Comparison of ENCODE assay signal across 25 mouse cellular contexts in genomic region chr17:92185740-92186139, GRCm38 (mm10).
A peak's percentile ranks its signal among the peaks of the same experiment; 100 is the strongest.
DNase-seq lines count a peak whose midpoint lies in the region; ATAC-seq and TF ChIP-seq lines count a peak whose summit lies in the region.
"Had no signal": no experiment of that assay in that cellular context is flagged by ENCODE, and none has a peak within 500 bp of the region (broad histone marks: within the 10 kb centered on the region; RNA-seq: fewer than 3 reads in every experiment).

No protein-coding gene starts in this region.

- 37% methylated on average over 1 of the region's 1 CpGs for WGBS in hindbrain, postnatal 0 days
- 77% methylated on average over 1 of the region's 1 CpGs for WGBS in hindbrain, embryonic 14.5 days

- H3K4me1 ChIP-seq in hindbrain, postnatal 0 days (ENCODE audit: insufficient read depth, low read length): no peaks in the 10 kb centered on the region
- no peaks in the 10 kb centered on the region for H3K4me1 ChIP-seq in hindbrain, embryonic 14.5 days (replicated peaks; ENCODE audit: control insufficient read depth, insufficient read depth, low read length)
- H3K4me1 ChIP-seq: embryonic facial prominence, embryonic 10.5 days; embryonic facial prominence, embryonic 13.5 days; forebrain, embryonic 12.5 days; forebrain, embryonic 15.5 days; hindbrain, embryonic 12.5 days had no signal

- H3K9me3 ChIP-seq in hindbrain, postnatal 0 days (ENCODE audit: low read length): no peaks in the 10 kb centered on the region
- H3K9me3 ChIP-seq in hindbrain, embryonic 14.5 days (ENCODE audit: control insufficient read depth, low read length): no peaks in the 10 kb centered on the region
- H3K9me3 ChIP-seq: embryonic facial prominence, embryonic 10.5 days; embryonic facial prominence, embryonic 13.5 days; forebrain, embryonic 12.5 days; forebrain, embryonic 15.5 days; hindbrain, embryonic 12.5 days had no signal

- peak; percentile 67 to 71 for DNase-seq in cerebellum, postnatal 10 days
- DNase-seq in cerebellum, adult 8-10 months: no peak
- peak; percentile 1 for DNase-seq in hindbrain, postnatal 0 days (ENCODE audit: low spot score)
- DNase-seq in hindbrain, embryonic 14.5 days (ENCODE audit: low spot score): no peak
- peak; percentile 0 for DNase-seq in right cerebral cortex, adult 18-20 months
- DNase-seq in right cerebral cortex, postnatal 14 days: no peak
- DNase-seq in adrenal gland, postnatal 25 days: no peak
- DNase-seq: adrenal gland, adult 8-10 months; adrenal gland, postnatal 36 days; cerebellum, adult 11 months; cerebellum, postnatal 36 days; embryo, embryonic 11 days; gastrocnemius, adult 2 months; gastrocnemius, postnatal 14 days; heart, adult 11 months had no signal

- H3K27ac ChIP-seq in hindbrain, postnatal 0 days: no peak overlapping the region
- H3K27ac ChIP-seq in hindbrain, embryonic 14.5 days: no peak overlapping the region
- H3K27ac ChIP-seq: embryonic facial prominence, embryonic 10.5 days; embryonic facial prominence, embryonic 13.5 days; forebrain, embryonic 12.5 days; forebrain, embryonic 15.5 days; gastrocnemius, adult 2 months; hindbrain, embryonic 12.5 days had no signal

- no peak overlapping the region for H3K4me2 ChIP-seq in hindbrain, postnatal 0 days (ENCODE audit: low read depth, low read length)
- H3K4me2 ChIP-seq in hindbrain, embryonic 14.5 days (replicated peaks): no peak overlapping the region
- H3K4me2 ChIP-seq: embryonic facial prominence, embryonic 13.5 days; forebrain, embryonic 12.5 days; forebrain, embryonic 15.5 days; heart, embryonic 11.5 days; hindbrain, embryonic 12.5 days had no signal

- peak; percentile 63; the same call in 1 of the 2 replicates for ATAC-seq in hindbrain, postnatal 0 days
- ATAC-seq in hindbrain, embryonic 14.5 days (ENCODE audit: low FRiP score): no peak
- ATAC-seq: activated CD4-positive, CD25-positive, alpha-beta regulatory T cell, adult 4 months; forebrain, embryonic 15.5 days; hindbrain, embryonic 16.5 days; inflammation-experienced regulatory T-cells, adult 6 months had no signal

- no peaks in the 10 kb centered on the region for H3K36me3 ChIP-seq in hindbrain, postnatal 0 days (ENCODE audit: insufficient read depth, low read length)
- no peaks in the 10 kb centered on the region for H3K36me3 ChIP-seq in hindbrain, embryonic 14.5 days (replicated peaks; ENCODE audit: control insufficient read depth, insufficient read depth)
- H3K36me3 ChIP-seq: embryonic facial prominence, embryonic 10.5 days; embryonic facial prominence, embryonic 13.5 days; forebrain, embryonic 12.5 days; forebrain, embryonic 15.5 days; hindbrain, embryonic 12.5 days had no signal

- no peaks in the 10 kb centered on the region for H3K27me3 ChIP-seq in hindbrain, postnatal 0 days (ENCODE audit: insufficient read depth, low read length)
- H3K27me3 ChIP-seq in hindbrain, embryonic 14.5 days (ENCODE audit: control insufficient read depth, insufficient read depth, low read length): no peaks in the 10 kb centered on the region
- H3K27me3 ChIP-seq: embryonic facial prominence, embryonic 13.5 days; forebrain, embryonic 12.5 days; forebrain, embryonic 15.5 days; hindbrain, embryonic 12.5 days had no signal

- no peak overlapping the region for H3K4me3 ChIP-seq in hindbrain, postnatal 0 days (ENCODE audit: low read length)
- no peak overlapping the region for H3K4me3 ChIP-seq in hindbrain, embryonic 14.5 days (replicated peaks; ENCODE audit: low read length)
- H3K4me3 ChIP-seq: embryonic facial prominence, embryonic 10.5 days; embryonic facial prominence, embryonic 13.5 days; erythroblast, embryonic 14.5 days; forebrain, embryonic 12.5 days; forebrain, embryonic 15.5 days; gastrocnemius, adult 2 months; hindbrain, embryonic 12.5 days had no signal

- TF ChIP-seq CTCF in hindbrain, postnatal 0 days (IDR thresholded peaks at IDR 0.05; ENCODE audit: low read depth): no peak

- no peak overlapping the region for H3K9ac ChIP-seq in hindbrain, postnatal 0 days (replicated peaks; ENCODE audit: low read length)
- no peak overlapping the region for H3K9ac ChIP-seq in hindbrain, embryonic 14.5 days
- H3K9ac ChIP-seq: embryonic facial prominence, embryonic 13.5 days; forebrain, embryonic 12.5 days; forebrain, embryonic 15.5 days; hindbrain, embryonic 12.5 days had no signal

Comparison
In these comparisons a context has a peak if more than half of its experiments do, and no peak if none do; other contexts are left out.
1. DNase-seq: peak in cerebellum, postnatal 10 days (2 of 2), hindbrain, postnatal 0 days (single experiment) and right cerebral cortex, adult 18-20 months (single experiment); none in cerebellum, adult 8-10 months (single experiment), hindbrain, embryonic 14.5 days (single experiment), right cerebral cortex, postnatal 14 days (single experiment) and adrenal gland, postnatal 25 days (single experiment).